Mouse (Mus musculus) gastrocnemius, postnatal 4 days (tissue): ENCODE results near the gene Mafg. TPM values are rescaled to one million over a fixed set of nuclear protein-coding genes. Genes with fewer than 3 reads are reported as not detected.
"Not testable (repeated sequence)": the region's sequence is repeated elsewhere in the genome, so short reads cannot be mapped to it uniquely, and the experiment has no call there.

ENCODE experiments used
- DNase-seq, 2 experiments: peaks; one replicate each; pipeline ENCODE4 v3.0.0; 2021 to 2022; ENCODE audit warnings: low spot score in 2 of 2, mixed read lengths in 2 of 2
- long read RNA-seq, 2 experiments: library from polyadenylated mRNA; stranded (forward); transcript quantifications; one replicate each; pipeline ENCODE4 v2.0.0; 2021
- total RNA-seq, 2 experiments: library from RNA; stranded (reverse); gene quantifications; 2 replicates each; pipeline ENCODE4 v1.2.3; 2021

Gene Mafg
- 10 to 100 TPM; 36.7 to 42.6 TPM for total RNA-seq
- long read RNA-seq, experiment 1, full-length matches to known transcripts, result 19 of 41 reads
- long read RNA-seq, experiment 1, partial matches to known transcripts, result 2 of 41 reads
- long read RNA-seq, experiment 1, other reads (novel, unspliced or antisense), result 20 of 41 reads
- long read RNA-seq, experiment 2, full-length matches to known transcripts, result 28 of 44 reads
- long read RNA-seq, experiment 2, partial matches to known transcripts, result 1 of 44 reads
- long read RNA-seq, experiment 2, other reads (novel, unspliced or antisense), result 15 of 44 reads

DNA sequence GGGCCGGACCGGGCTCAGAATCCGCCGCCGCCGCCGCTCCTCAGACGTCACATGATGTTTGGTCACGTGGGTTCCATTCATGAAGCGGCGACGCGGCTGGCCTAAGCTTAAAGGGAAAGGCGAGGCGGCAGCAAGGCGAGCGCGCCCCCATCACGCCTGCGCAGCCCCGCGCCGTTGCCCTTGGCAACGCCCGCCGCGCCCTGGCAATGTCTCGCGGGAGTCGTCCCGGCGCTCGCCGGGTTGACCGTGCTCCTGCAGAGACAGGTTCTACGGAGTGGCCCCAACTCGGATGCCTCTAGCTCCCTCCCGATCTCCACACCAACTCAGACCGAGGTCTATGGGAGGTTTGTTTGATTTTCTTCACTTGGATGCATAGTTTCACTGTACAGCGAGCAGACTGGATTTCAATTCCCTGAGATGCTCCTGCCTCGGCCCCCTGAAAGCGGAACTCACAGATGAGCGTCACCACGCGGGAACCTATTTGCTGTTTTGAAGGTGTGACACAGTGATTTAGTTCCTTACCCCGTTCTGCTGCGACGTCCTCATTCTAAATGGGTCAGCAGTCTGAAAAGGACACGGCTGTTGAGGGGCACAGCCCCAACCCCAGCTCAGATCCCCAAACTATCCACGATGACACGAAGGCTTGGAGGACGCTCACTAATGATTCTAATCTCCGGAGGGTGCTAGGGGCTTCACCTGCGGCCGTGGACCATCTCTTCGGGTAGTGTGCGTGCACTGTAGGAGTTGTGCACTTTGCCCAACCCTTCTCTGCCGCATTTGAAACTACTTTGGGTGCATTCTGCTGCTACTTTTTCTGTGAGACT is at the start of gene Mafg:
TSS of gene Mafg (minus strand) at position 81 of the 824 bp plus-strand sequence.
- peak; percentile 87 to 91 for DNase-seq

DNA sequence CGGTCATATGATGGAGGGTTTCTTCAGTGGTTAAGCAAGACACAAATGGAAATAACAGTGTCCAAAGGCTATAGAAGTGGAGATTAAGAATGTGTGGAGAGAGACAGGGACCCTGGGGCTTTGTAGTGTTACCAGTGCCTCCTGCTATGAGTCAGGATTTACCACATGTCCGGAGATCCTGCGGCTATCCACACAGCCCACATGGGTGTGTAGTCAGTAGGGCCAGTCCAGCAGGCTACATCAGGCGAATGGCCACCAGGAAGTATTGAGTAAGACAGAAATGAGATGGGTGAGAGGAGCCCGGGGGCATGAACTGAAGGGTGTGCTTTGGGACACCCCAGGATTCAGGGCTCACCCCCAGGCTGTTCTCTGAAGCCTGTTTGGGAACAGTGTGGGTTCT is 49.3 kb upstream of the Mafg start:
- no peak for DNase-seq

DNA sequence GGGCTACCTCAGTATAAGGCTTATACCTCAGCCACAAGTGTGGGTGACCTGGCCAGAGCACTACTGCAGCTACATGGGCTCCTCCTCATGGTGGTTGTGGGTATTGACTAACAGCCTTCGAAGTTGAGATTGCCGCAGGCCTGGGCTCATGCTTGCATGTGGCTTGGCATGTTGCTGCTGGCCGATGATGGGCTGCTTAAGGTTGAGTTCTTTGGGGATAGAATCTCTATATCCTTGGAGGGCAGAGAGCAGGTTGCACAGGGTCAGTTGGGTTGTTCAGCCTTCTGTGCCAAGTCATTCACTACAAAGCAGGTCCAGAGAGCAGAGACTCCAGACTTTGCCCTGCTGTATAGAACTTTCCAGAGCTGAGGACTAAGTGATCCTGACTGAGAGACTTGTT is 46.5 kb upstream of the Mafg start:
- no peak for DNase-seq

DNA sequence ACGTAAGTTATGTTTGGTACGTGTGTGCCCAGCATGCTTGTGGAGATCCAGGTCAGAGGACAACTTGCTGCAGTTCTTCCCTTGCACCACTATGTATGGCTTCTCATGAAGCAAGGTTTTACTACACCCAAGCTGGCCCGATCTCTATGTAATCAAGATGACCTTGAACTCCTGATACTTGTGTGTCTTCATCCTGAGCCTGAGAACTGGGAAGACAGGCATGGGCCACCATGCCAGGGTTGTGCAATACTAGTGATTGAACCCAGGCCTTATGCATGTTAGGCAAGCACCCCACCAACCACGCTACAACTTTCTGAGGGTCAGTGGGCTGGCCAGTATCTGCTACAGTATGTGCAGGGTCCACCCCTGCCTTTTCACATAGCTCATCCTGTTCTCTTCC is 43.6 kb upstream of the Mafg start:
- DNase-seq, result no peak

DNA sequence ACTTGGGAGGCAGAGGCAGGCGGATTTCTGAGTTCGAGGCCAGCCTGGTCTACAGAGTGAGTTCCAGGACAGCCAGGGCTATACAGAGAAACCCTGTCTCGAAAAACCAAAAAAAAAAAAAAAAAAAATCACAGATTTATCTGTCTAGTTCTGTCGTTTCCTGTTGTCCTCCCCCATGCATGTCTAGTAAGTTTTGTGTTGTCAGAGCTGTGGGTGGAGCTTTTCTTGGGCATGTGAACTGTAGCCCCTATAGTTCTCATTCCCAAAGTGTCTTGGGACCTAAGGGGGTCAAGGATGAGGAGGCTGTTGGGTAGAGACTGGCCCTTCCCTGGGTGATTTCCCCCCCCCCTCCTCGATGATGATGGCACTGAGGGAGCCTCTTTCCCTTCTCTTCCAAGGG is 42.5 kb upstream of the Mafg start:
- DNase-seq, result not testable (repeated sequence)

DNA sequence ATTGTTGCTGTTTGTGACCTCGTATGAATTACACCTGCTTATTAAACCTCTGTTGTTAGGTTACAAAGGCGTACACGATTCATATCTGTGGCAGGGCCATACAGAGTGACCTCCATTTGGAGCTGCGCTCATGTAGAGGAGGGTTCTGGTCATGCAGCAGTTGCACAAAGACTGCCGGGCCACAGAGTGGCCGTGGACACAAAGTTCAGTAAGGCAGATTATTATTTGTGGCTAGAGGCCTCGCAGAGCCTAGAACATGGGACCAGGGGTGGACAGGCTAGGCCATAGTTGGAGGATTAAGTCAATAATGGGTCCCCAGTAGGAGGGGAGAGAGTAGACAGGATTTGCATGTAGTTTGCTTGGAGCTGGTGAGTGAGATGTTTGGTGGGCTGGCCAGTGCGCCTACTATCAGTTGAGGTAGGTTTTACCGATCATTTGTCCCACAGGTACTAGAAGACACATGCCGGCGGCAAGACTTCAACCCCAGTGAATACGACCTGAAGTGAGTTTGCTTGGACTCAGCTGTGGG is 40.3 kb upstream of the Mafg start:
- no peak for DNase-seq

DNA sequence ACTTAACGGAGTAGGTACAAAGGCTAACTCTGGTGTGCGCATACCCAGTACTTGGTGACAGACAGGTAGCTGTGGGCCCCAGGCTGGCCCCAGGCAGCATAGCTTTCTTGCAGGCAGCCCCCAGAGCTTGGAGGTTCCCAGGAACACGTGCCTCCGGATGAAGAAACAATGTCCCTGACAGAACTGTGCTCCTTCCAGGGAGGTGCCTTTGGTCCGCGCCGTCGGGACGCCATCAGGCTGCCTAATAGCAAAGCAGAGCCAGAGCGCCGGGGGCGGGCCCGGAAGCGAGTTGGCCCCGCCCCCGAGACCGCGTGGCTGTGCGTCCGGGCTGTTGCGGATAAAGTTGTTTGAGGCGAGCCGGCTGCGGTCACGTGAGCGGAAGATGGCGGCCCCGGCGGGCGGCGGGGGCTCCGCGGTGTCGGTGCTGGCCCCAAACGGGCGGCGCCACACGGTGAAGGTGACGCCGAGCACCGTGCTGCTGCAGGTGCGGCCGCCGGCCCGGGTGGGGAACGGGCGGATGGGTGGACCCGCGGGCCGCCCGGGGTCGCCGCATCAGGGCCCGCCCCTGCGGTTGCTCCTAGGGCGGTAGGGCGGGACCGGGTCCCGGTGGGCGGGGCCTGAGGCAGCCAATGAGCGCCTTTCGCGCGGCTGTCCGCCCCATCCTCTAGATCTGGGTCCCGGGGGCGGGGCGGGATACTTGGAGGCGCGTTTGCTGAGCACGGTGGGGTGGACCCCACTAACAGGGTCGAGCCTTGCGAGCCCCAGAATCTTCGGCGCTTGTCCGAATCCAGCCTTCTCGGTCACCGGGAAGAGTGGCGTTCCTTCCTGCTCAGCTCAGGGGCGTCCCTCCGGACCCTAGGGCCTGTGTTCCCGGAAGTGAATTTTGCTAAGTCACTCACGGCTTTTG is 39.5 kb upstream of the Mafg start, which contains the start of gene Aspscr1:
TSS of gene Aspscr1 (plus strand) at position 287 of the 907 bp plus-strand sequence.
- DNase-seq, result peak; percentile 97 to 99

DNA sequence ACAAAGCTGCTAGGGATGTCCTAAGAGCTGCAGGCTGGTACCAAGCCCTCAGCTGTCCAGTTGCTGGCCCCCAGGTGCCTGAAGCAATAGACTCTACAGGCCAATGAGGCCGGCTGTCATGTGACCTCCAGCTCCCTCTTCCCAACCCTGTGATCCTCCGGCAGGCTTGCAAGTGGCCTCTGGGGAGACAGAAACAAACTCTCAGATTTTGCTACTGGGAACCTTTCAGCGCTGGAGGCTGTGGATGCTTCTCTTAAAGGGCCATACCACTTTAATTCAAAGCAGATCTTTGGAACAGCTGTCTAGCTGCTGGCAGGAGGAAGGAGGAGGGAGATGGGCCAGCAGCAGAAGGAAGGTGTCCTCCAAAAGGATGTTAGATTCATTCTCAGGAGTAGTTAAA is 33.2 kb upstream of the Mafg start:
- no peak for DNase-seq

DNA sequence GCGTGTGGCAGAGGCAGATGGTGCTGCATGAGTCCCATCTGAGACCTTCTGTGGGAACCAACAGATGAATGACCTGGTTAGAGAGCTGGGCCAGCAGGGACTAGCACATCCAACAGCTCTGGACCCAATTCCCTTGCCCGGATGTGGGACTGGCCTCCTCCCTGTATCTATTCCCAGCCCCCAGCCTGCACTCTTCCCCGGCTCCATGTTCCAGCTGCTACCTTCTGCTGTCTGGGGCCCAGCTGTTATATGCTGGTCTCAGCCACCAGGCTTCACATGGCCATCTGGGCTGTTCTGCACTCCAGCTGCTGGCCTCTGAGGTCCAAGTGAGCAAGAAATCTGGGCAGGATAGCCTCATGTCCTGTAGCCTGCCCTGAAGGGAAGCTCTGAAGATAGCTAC is 32.0 kb upstream of the Mafg start:
- DNase-seq, result no peak

DNA sequence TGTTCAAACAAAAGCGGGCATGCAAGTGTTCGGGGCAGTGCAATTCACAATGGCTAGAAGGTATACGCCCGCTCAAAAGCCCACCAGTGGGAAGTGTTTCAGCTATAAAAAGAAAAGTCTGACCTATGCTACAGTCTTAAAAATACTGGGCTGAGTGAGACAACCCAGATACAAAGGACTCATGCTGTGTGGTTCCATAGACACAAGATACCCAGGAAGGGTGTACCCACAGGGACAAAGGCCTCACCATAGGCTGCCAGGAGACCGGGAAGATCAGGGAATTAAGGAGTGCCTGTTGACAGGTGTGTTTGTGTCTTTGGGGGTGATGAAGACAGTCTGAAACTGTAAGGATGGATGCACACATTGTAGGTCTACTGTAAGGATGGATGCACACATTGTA is 30.3 kb upstream of the Mafg start:
- no peak for DNase-seq

DNA sequence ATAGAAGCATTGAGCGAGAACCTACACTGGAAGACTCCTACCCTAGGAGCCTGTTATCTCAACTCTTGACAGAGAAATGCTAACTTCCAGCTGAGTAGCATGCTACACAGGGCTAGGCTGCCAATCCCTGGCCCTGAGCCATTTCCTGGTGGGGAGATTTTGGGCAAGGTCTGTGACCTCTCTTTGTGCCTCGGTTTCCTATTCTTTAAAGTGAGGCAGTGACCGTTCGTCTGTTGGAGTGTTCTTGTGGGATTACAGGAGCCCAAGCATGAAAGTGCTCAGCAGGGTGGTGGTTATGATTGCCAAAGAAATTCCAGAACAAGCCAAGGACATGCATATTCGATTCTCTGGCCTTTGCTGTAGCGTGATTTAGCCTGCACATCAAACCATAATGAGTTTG is 29.4 kb upstream of the Mafg start:
- DNase-seq, result no peak

DNA sequence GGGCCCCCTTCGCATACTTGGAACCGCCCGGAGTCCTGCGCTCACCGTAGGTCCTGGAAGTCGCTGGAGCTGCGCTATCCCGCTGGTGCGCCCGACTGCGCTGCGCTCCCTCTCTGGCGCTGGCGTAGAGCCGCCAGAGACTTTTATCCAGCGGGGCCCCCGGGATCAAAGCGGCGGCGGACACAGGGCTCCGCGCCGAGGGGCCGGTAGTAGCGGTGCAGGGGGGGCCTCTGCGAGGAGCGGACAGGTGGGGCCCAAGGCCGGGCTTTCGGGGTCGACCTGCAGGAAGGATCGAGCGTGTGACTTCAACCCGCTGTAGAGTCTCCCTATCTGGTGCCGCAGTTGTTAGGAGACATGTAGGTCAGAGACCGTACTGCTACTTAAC is 27.7 kb upstream of the Mafg start, which contains the start of gene Notum:
TSS of gene Notum (minus strand) at position 100 of the 385 bp plus-strand sequence.
- no peak for DNase-seq

DNA sequence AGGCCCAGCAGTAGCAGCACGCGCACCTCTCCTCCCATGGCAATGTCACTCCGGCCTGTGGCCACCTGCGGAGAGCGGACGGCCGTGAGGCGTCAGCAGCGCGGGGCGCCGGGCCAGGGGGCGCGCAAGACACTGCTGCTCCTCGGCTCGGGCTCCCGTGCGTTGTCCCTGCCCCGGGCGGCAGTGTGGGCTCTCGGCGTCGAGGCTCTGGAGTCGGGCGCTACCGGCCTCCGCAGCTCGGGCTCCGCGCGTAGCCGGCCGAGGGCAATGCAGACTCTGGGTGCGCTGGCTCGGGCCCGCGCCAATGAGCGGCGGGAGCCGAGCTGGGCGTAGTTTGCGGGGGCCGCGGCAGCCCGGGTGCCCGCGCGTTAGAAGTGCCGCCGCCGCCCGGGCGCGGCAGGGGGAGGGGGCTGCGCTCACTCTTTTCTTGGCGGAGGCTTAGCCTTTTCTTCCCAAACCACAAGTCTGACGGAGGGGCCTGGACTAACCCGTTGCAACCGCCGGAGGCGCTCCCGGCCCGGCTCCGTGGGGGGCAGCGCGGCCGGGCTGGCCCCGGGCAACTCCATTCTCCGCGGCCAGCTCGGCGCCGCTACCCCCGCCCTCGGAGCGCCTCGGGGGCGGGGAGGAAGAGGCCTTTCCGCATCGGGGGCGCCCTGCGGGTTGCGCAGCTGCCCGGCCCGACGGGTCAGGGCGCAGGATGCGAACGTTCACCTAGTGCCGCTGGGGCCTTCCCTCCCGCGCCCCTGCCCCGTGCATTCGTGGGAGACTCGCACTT is 27.1 kb upstream of the Mafg start:
- no peak for DNase-seq

DNA sequence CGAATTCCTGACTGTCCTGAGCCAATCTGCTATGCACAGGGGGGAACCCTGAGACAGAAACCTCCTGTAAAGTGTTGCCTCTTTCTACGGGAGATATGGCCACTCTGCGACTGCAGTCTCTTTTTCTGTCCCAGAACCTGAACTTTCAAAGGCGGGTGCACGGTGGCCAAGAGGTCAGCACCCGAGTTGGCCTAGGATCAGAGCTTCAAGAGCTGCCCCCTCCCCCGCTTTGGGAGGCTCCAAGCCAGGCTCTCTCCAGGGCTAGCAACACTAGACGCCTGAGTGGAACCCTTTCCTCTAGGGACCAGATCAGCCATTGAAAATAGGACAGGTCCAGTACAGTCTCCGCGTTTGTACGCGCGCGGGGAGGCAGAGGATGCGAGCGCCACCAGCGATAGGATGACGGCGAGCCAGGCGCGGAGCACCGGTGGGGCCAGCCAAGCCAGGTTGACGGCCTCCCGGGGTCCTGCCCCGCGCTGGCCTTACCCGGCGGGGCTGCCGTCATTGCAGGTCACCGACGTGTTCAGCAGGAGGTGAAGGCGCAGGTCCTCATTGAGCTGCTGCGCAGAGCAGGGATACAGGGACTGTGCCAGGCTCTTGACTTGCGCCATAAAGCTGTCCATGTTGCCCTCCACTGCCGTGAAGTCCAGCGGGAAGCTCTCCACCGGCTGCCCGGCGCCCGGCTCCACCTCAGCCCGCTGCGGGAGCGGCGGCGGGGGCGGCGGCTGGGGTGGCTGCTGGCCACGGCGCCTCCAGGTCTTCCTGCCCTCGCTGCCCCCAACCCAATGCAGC is 26.3 kb upstream of the Mafg start:
- DNase-seq, result no peak

DNA sequence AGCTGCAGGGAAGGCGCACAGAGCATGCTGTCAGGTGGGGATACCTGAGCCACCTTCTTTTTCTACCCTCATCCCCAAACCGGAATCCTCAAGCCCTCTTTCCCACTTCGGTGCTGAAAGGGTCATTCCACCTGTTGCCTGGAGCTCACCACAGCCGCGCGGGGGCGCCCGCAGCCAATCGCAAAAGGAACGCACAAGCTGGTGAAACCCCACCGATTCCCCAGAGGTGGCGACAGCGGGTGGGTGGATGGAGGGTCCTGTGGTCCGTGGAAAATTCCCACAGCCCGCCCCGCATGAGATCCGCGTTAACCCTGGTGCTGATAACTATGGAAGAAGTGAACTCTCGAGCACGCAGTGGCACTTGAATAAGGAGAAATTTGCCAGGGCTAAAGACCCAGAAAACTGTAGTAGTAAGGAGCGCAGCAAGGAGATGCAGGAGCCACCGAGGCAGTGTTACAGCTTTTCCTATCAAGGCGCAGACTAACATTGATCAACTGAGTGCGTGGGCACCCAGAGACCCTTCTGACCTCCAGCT is 25.5 kb upstream of the Mafg start:
- peak in 1 of 2 experiments; percentile 81 for DNase-seq

DNA sequence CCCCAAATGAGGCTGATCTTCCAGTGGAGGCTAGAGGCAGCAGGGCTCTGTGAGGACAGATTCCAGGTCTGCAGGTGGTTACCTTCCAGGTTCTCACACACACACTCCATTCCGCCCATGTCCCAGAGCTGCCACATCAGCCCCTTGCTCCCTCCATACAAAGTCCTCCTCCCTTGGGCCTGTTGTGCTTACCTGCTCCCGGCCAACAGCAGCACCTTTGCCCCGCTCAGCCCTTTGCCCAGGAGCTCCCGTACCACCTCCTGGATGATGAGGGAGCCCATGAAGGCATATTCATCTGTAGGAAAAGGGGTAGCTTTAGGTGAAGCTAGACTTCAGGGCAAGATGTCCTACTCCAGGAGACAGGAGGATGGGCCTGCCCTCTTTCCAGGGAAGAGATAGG is 23.9 kb upstream of the Mafg start:
- no peak for DNase-seq

DNA sequence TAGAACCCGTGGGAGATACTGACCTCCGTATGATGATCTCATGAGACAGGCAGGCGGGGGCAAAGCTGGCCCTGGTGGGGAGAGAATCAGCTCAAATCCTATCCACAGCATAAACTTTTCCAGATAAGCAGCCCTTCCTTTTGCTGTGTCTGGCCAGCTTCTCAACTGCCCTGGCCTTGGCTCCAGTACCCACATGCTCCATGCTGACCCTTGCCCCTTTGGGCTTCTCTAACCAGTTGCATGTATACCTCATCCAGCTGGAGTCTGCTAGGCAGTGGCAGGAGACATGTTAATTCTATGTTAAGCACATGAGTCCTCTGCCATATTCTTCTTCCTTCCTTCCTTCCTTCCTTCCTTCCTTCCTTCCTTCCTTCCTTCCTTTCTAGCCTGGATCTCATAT is 21.3 kb upstream of the Mafg start:
- DNase-seq, result no peak

DNA sequence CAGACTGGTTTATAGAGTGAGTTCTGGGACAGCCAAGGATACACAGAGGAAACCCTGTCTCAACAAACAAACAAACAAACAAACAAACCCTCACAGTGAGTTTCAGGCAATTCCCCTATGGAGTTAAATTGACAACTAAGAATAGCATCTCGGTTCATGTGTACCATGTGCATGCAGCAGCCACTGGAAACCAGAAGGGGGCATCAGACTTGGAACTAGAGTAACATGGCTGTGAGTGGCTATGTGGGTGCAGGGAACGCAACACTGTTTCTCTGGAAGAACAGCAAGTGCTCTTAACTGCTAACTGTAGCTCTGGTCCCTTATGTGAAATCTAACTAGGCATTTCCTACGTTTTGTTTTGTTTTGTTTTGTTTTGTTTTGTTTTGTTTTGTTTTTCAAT is 18.5 kb upstream of the Mafg start:
- no peak for DNase-seq

DNA sequence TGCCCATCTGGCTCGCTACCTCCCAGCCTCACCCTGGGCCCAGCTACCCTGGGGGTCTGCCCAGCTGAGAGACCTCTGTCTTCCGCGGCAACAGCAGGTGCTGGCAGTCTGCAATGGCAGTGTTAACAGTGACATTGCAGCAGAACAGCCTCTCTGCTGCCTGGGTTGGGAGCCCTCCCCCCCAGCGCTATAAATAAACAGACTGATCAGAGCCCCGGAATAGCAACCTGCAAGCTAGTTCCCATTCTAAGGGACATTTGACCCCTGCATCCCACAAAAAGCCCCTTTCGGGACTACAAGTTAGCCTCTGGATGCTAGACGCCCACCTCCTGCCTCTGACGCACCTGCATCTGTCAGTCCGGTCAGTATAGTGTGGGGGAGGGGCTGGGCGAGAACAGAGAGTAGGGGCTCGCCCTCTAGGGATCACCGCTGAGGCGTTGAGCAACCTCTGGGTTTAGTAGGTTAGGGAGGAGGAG is 14.6 kb upstream of the Mafg start, which contains the start of gene Myadml2:
TSS of gene Myadml2 (minus strand) at position 158 of the 476 bp plus-strand sequence.
- DNase-seq, result no peak
